Mouse (Mus musculus): Measurements from ENCODE around the gene Adgrf1.

- TF ChIP-seq CTCF (IDR thresholded peaks at IDR 0.05; ENCODE audit: borderline replicate concordance, control insufficient read depth, extremely low read depth, insufficient read depth, low read length, poor library complexity) (no peak), POLR2A (IDR thresholded peaks at IDR 0.05; ENCODE audit: control insufficient read depth, extremely low read depth, insufficient read depth, low read length, poor library complexity) (no peak)
Observed at GRCm38 (mm10) chr17:43362881-43363280, 92.8 kb downstream of the Adgrf1 start.
